Mouse (Mus musculus) spleen, adult 2 months (tissue): Measurements from ENCODE around the gene Acadsb.
"Not testable (repeated sequence)": the region's sequence is repeated elsewhere in the genome, so short reads cannot be mapped to it uniquely, and the experiment has no call there.

Source experiments
- CTCF ChIP-seq: fragments of 200-500 bp; IDR thresholded peaks from 2 replicates; pipeline ENCODE4 v1.5.1; 2011; ENCODE audit warnings: mild to moderate bottlenecking, inconsistent platforms; ENCODE audit not compliant: insufficient read depth, insufficient read length, insufficient replicate concordance; ENCODE audit errors: extremely low read depth
- POLR2A ChIP-seq: fragments of 200-500 bp; IDR thresholded peaks from 2 replicates; pipeline ENCODE4 v1.6.1; 2011; ENCODE audit warnings: low read depth, low read length, inconsistent platforms

DNA sequence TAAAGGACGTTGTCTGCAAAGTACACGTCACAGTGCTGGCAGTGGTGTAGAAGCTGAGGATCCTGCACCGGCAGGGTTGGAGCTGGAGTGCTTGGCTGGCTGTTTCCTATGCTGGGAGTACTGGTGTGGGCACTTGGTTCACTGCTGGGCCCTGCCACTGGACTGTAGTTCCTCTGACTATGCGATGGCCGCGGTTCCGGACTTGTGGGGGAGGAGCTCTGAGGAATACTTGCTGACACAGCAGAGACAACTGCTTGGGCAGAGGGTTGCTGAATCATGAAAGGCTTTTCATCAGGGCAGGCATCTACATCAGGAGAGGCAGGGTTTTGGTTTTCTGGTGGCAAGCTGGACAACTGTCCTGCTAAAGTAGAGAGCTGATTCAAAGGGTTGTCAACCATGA, 18.6 kb upstream of the Acadsb start:
- TF ChIP-seq CTCF, POLR2A: not testable (repeated sequence)
